Mouse (Mus musculus) layer of hippocampus, postnatal 14 days (tissue): ENCODE measurements around the gene Ing4. TPM values are rescaled to one million over a fixed set of nuclear protein-coding genes. Genes with fewer than 3 reads are reported as not detected.
"Not testable (repeated sequence)": the region's sequence is repeated elsewhere in the genome, so short reads cannot be mapped to it uniquely, and the experiment has no call there.

Experiments used
- DNase-seq, 2 experiments: peaks; one replicate each; pipeline ENCODE4 v3.0.0; 2021 to 2022; ENCODE audit warnings: low spot score in 2 of 2, mixed read lengths in 1 of 2
- long read RNA-seq, 2 experiments: library from polyadenylated mRNA; stranded (forward); transcript quantifications; one replicate each; pipeline ENCODE4 v2.0.0; 2021
- total RNA-seq, 2 experiments: library from RNA; stranded (reverse); gene quantifications; 2 replicates each; pipeline ENCODE4 v1.2.3; 2021

Ing4 gene
- 10 to 100 TPM; 62.5 to 62.6 TPM for total RNA-seq
- long read RNA-seq, experiment 1, transcript Ing4-201 (8 exons, 1,629 nt): major isoform, 42 of 82 reads
- long read RNA-seq, experiment 1, partial matches to known transcripts: 3 of 82 reads
- long read RNA-seq, experiment 1, other reads (novel, unspliced or antisense): 33 of 82 reads
- long read RNA-seq, experiment 2, transcript Ing4-201 (8 exons, 1,629 nt): major isoform, 45 of 80 reads
- long read RNA-seq, experiment 2, partial matches to known transcripts: 0 of 80 reads
- long read RNA-seq, experiment 2, other reads (novel, unspliced or antisense): 34 of 80 reads

- peak; percentile 83 to 95 for DNase-seq
Observed at GRCm38 (mm10) chr6:125039533-125040153, at the start of gene Ing4. Gene Ing4 (plus strand): TSS chr6:125039760.

- peak in 1 of 2 experiments; percentile 58 for DNase-seq
Observed at GRCm38 (mm10) chr6:124992241-124992640, 47.3 kb upstream of the Ing4 start.

GRCm38 (mm10) chr6:124993365-124993764 lies 46.2 kb upstream of the Ing4 start:
- peak in 1 of 2 experiments; percentile 16 for DNase-seq

- DNase-seq: peak in 1 of 2 experiments; percentile 18
Observed at GRCm38 (mm10) chr6:124993876-124994275, 45.7 kb upstream of the Ing4 start.

GRCm38 (mm10) chr6:124995246-124995645 lies 44.3 kb upstream of the Ing4 start:
- no peak for DNase-seq

- DNase-seq: peak in 1 of 2 experiments; percentile 18
Observed at GRCm38 (mm10) chr6:124995831-124996403, 43.6 kb upstream of the Ing4 start.

- DNase-seq: peak; percentile 79
Observed at GRCm38 (mm10) chr6:124996551-124997501, 42.7 kb upstream of the Ing4 start, which contains the start of gene Pianp. Gene Pianp (plus strand): TSS chr6:124996694.

GRCm38 (mm10) chr6:124998066-124998465 lies 41.5 kb upstream of the Ing4 start:
- DNase-seq: peak in 1 of 2 experiments; percentile 69

GRCm38 (mm10) chr6:124999091-124999490 lies 40.5 kb upstream of the Ing4 start:
- no peak for DNase-seq

GRCm38 (mm10) chr6:124999546-124999945 lies 40.0 kb upstream of the Ing4 start:
- no peak for DNase-seq

- no peak for DNase-seq
Observed at GRCm38 (mm10) chr6:125003706-125004105, 35.9 kb upstream of the Ing4 start.

GRCm38 (mm10) chr6:125005086-125005485 lies 34.5 kb upstream of the Ing4 start:
- no peak for DNase-seq

- no peak for DNase-seq
Observed at GRCm38 (mm10) chr6:125008060-125008459, 31.5 kb upstream of the Ing4 start.

GRCm38 (mm10) chr6:125008586-125009128 lies 30.9 kb upstream of the Ing4 start:
- peak; percentile 96 to 100 for DNase-seq

GRCm38 (mm10) chr6:125009129-125009180 lies 30.6 kb upstream of the Ing4 start, which contains the start of gene Zfp384:
Gene Zfp384 (plus strand): TSS chr6:125009145.
- DNase-seq: no peak

GRCm38 (mm10) chr6:125009181-125010073 lies 30.1 kb upstream of the Ing4 start:
- peak; percentile 67 to 80 for DNase-seq

GRCm38 (mm10) chr6:125017682-125018081 lies 21.9 kb upstream of the Ing4 start:
- DNase-seq: no peak

GRCm38 (mm10) chr6:125030532-125030931 lies 9.0 kb upstream of the Ing4 start:
- DNase-seq: not testable (repeated sequence)

GRCm38 (mm10) chr6:125031604-125032003 lies 8.0 kb upstream of the Ing4 start:
- DNase-seq: no peak

- no peak for DNase-seq
Observed at GRCm38 (mm10) chr6:125038666-125039065, 894 bp upstream of the Ing4 start.
